Mouse (Mus musculus) spleen, postnatal 4 days (tissue): ENCODE measurements around the gene Hcfc2.

Experiments used
- DNase-seq, 2 experiments: peaks; one replicate each; pipeline ENCODE4 v3.0.0; 2022; ENCODE audit warnings: low spot score in 2 of 2

Gene Hcfc2

DNA sequence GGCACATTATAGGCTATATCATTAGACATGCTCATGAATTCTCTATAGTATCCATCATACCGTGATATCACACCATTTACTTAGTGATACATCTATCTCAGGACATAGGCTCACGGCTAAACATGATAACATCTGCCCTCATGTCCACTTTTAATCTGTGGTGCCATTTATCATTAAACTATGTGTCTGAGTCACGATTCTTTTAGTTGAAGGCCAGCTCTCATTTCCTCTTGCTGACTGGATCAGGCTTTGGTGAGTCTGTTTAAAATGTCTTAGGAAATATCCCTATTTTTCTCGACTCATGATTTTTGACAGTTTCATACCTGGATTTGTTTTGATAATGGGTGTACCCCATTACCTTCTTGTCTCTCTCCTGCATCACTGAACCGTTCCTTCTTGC is at the start of gene Hcfc2:
Gene Hcfc2 (plus strand): TSS at position 205 of the 400 bp plus-strand sequence.
- no peak for DNase-seq

DNA sequence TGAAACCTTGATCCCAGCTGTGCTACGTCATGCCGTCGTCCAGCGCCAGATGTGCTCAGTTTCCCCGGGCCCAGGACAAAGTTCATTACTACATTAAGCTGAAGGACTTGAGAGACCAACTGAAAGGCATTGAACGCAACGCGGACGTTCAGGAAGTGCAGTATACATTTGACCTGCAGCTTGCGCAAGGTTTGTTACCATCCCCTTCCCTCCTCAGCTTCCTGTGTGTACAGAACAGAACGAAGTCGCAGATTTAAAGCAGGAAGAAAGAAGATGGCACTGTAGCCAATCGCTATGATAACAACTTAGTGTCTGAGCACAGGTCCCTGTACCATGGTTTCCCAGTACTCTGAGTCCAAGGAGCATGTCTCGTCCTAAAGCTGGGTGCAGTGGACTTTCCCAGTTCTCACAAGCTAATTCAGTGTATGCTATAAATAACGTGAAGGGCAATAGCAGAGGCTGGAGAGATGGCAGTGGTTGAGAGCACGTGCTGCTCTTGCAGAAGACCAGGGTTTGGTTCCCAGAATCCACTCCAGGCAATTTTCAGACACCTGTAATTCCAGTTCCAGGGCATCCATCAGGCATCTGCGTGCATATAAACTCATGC is 48.7 kb upstream of the Hcfc2 start:
- DNase-seq = no peak

- no peak for DNase-seq
These were observed 44.7 kb upstream of the Hcfc2 start for GRCm38 (mm10) chr10:82651221-82651620.

- no peak for DNase-seq
These were observed 43.3 kb upstream of the Hcfc2 start for GRCm38 (mm10) chr10:82652625-82653024.

DNA sequence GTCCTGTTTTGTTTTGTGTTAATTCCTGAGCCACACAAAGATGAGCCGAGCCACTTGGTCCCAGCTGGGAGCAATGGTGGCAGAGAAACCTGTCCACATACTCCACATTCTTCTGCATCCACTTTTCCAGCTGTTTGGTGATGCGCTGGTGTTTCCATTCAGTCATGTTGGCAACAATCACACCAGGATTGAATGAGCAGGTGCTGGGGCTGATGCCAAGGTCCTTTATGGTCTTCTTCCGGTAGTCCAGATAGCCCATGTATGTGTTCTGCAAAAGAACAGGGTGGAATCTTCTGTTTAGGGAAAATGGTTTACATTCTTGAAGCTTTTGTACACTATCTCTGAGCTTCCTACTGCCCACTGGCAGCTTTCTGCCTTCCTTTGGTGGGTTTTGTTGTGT is 41.4 kb upstream of the Hcfc2 start:
- DNase-seq = no peak

- no peak for DNase-seq
These were observed 34.1 kb upstream of the Hcfc2 start for GRCm38 (mm10) chr10:82661820-82662219.

GRCm38 (mm10) chr10:82662267-82662990 is 33.5 kb upstream of the Hcfc2 start:
- DNase-seq = no peak

- no peak for DNase-seq
These were observed 32.7 kb upstream of the Hcfc2 start for GRCm38 (mm10) chr10:82663289-82663688.

DNA sequence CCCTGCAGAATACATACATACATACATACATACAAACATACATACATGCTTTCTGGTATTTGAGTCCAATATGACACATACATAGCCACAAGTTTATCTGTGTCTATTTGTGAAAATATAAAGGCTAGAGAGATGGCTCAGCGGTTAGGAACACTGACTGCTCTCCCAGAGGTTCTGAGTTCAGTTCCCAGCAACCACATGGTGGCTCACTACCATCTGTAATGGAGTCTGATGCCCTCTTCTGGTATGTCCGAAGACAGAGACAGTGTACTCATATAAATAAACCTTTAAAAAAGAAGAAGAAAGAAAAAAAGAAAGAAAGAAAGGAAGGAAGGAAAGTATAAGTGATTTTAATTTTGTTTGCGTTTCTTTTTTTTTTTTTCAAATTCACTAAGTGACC is 30.0 kb upstream of the Hcfc2 start:
- DNase-seq = no peak

DNA sequence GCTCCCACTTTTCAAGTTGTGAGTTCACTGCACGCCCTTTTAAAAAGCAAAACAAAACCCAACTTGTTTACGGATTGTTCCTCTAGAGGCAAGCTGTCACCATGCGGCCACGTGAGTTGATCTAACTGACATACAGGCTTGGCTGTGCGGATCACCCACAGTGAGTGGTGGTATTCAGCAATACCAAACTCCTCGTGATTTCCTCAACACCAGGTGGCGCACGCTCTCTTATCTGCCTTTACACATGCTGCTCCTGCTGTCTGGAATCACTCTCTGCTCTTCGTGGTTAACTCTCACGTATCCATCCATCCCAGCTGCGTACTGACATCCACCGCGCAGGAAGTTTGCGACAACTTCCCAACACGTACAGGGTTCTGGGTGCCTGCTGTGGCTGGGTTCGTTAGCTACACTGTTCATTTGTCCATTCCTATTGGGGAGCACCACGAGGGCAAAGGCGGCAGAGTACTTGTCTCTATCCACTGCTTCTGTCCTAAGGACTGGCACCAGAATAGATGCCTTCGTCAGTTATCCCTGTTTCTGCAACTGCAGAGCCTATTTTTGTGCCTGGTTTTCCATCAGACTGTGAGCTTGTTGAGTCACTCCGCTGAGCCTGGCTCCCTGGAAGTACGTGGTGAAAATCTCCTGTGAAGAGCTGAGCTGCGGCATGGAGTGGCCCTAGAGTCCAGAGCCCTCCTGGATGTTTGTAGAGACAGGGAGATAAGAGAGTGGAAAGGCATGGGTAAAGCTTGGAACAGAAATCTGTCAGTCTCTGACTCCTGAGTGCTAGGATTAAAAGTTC is 29.3 kb upstream of the Hcfc2 start:
- DNase-seq = peak; percentile 73 to 87

GRCm38 (mm10) chr10:82670205-82670604 is 25.8 kb upstream of the Hcfc2 start:
- DNase-seq = no peak

DNA sequence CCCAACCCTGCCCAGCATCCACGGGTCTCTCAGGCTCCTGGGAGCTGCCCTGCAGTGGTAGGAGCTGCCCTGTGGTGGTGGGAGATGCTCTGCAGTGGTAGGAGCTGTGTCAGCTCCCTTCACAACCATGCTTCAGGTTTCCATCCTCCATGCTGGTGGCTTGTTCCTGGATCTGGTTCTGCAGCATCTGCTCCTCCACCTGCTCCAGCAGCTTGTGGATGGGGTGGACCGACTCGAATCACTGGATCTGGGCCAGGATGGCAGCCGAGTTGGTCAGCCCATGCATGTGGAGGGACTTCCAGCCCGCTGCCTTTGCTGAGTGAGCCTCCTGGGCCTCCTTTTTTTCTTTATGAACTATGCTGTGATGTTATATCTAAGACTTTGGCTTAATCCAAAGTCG is 19.0 kb upstream of the Hcfc2 start:
- no peak for DNase-seq

DNA sequence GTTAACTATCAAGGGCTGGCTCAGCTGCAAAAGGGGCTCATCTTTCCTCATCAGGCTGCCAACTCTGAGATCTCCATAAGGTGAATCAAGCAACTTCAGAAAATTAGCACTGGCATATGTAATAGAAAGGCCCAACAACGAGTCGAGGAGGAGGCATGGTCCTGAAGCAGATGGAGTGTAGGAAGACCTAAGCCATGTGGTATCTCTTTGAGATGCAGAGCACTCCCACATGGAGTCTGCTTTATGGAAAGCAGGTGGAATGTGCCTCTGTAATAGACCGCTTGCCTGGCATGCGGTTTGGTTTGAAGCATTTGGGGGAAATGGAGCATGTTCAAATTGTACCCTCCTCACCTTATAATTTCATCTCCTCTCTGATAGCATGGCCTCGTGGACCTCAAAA is 15.2 kb upstream of the Hcfc2 start:
- DNase-seq = no peak

- no peak for DNase-seq
These were observed 14.3 kb upstream of the Hcfc2 start for GRCm38 (mm10) chr10:82681639-82682038.

DNA sequence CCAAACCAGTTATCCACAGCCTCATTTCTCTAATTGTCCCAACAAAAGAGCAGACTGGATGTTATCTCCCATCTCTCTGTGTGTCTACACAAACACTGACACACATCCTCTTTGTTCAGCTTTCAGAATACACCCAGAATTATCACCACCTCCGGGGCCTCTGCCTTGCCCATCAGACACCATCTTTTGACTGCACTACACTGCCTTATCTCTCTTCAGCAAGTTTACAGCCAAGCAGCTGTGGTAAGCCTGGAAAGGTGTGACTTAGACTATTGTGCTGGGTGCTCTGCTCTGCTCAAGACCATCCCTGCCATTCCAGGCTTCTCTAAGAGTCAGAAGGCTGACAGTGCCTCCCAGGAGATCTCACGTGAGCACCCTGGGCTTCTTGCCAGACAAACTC is 10.5 kb upstream of the Hcfc2 start:
- DNase-seq = no peak

DNA sequence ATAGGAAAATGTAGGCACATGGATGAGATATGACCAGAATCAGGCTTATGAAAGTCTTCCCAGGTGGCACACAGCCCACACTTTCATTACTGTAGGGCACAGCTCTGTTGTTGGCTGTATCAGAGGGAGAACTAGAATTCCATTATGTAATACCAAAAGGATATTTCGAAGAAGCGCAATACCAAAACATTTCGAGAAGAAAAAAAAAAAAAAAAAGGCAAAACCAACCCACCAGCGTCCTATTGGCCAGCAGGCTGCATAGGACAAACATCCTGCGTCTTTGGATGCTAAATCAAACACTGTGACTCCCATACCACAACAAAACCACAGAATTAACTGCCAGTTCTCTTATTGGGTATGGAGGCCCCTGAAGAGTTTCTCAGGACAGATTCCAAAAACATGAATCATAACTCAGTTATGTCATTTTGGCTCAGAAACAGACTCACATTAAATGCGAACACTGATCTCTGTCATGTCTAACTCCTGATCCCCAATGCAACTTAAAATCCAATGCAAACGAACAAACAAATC is 6.2 kb upstream of the Hcfc2 start:
- DNase-seq = no peak

- DNase-seq = no peak
These were observed 5.5 kb upstream of the Hcfc2 start, which contains the start of gene Glt8d2 for GRCm38 (mm10) chr10:82690494-82690893. Gene Glt8d2 (minus strand): TSS chr10:82690650.

GRCm38 (mm10) chr10:82696453-82697079 is 606 bp downstream of the Hcfc2 start:
- DNase-seq = peak in 1 of 2 experiments; percentile 55

GRCm38 (mm10) chr10:82697305-82697898 is 1.4 kb downstream of the Hcfc2 start:
- DNase-seq = peak in 1 of 2 experiments; percentile 46

DNA sequence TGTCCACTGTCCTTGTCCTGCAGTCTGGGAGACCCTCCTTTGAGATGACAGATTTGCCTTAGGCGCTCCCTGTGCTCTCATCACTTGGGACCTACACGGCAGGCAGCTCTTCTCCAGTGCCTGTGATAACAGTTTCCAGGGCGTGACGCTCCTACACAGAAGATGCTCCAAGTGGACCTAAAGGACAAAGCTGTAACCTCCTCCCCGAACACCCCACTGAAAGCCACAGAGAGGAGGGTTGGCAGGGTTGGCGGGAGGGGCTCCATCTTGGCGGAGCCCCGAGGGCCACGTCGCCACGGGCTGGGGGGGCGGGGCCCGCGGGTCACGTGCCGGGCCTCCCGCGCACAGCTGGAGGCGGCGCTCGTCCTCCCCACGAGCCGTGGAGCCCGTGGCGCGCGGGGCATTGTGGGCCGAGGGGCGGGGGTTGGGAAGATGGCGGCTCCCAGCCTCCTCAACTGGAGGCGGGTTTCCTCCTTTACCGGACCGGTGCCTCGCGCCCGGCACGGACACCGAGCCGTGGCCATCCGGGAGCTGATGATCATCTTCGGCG is 2.8 kb downstream of the Hcfc2 start:
- DNase-seq = peak; percentile 88 to 94

DNA sequence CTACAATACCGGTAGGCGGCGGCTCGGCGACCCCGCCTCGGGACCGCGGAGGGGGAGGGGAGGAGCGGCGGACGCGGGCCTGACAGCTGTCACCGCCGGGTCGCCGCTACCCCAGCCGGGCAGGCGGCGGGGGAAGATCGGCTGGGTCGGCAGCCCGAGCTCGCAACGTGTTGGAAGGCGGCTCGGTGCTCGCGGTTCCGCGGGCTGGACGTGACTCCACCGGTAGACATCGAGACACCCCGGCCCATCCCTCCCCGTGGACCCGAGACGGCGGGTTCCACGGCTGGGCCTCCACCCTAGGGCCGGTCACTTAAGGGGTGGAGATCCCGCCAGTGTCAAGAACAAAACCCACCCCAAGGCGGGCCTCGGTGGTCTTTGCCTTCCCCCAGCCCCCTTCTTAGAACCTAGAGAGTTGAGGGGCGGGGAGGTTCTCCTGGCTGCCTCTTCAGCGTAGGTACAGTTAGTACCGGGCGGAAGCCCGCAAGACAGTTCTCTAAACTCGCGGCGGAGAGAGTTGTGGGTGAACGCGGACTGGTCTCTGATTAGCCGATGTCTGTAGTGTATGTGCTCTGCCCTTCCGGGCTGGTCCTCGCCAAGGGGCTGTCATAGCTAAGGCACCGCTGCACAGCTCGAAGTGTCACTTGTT is 3.5 kb downstream of the Hcfc2 start:
- peak in 1 of 2 experiments; percentile 73 for DNase-seq
